Mouse (Mus musculus) stomach, postnatal 0 days (tissue): ENCODE data around the gene Gli3.

Experiments used
- CTCF ChIP-seq: IDR thresholded peaks from 2 replicates; pipeline ENCODE4 v1.5.1; 2016; ENCODE audit warnings: antibody characterized with exemption, low read depth, mild to moderate bottlenecking, moderate library complexity
- EP300 ChIP-seq: optimal IDR thresholded peaks from 2 replicates; pipeline ENCODE3; 2016; ENCODE audit warnings: antibody characterized with exemption

GRCm38 (mm10) chr13:15552009-15552408 is 89.0 kb downstream of the Gli3 start:
- TF ChIP-seq CTCF, result no peak
- TF ChIP-seq EP300, result no peak
